Mouse (Mus musculus) thymus, adult 2 months (tissue): ENCODE data around the gene Parp14.

Experiments
- CTCF ChIP-seq: fragments of 200-500 bp; IDR thresholded peaks from 2 replicates; pipeline ENCODE4 v1.5.1; 2012; ENCODE audit warnings: mild to moderate bottlenecking, control low read depth, low read length, moderate library complexity, borderline replicate concordance; ENCODE audit not compliant: control insufficient read depth, poor library complexity, insufficient read depth; ENCODE audit errors: extremely low read depth
- POLR2A ChIP-seq: fragments of 200-500 bp; IDR thresholded peaks from 2 replicates; pipeline ENCODE4 v1.6.1; 2012; ENCODE audit warnings: mild to moderate bottlenecking, low read length, control low read depth, moderate library complexity; ENCODE audit not compliant: control insufficient read depth, poor library complexity, insufficient read depth; ENCODE audit errors: extremely low read depth

DNA sequence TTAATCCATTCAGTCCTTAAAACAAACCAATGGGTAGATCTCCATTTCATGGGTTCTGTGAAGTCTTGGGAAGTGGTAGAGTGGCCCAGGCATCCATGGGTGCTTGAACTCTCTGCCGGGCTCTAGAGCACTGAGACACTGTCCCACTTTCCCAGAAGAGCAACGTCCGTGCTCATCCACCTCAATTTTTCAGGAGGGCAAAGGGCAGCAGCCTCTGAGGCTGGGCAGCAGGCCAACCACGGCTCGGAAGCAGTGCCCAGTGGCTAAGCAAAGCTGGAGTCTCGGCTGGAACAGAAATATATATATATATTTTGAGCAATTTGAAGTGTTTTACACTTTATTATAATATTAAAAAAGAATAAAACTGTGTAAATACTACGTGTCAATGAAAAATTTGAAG lies 35.5 kb upstream of the Parp14 start:
- no peak for TF ChIP-seq POLR2A
- TF ChIP-seq CTCF: no peak
